Comparison of ENCODE assay signal across 12 mouse cellular contexts in genomic region chr2:32787176-32787575, GRCm38 (mm10). TPM values are rescaled to one million over a fixed set of nuclear protein-coding genes. Genes with fewer than 3 reads are reported as not detected.
DNase-seq lines count a peak whose midpoint lies in the region; ATAC-seq and TF ChIP-seq lines count a peak whose summit lies in the region.
"Had no signal": no experiment of that assay in that cellular context is flagged by ENCODE, and none has a peak within 500 bp of the region (broad histone marks: within the 10 kb centered on the region; RNA-seq: fewer than 3 reads in every experiment).

No protein-coding gene starts in this region.

- no peak for ATAC-seq in inflammation-experienced regulatory T-cells, adult 6 months
- ATAC-seq in megakaryocyte-erythroid progenitor cell, adult 5-6 weeks (replicated peaks; ENCODE audit: low FRiP score, low TSS enrichment, poor library complexity, severe bottlenecking): no peak
- ATAC-seq: forebrain, embryonic 13.5 days had no signal

- DNase-seq in cerebellum, adult 9-10 months: peak; percentile 75
- DNase-seq in cerebellum, adult 11-12 months: no peak
- DNase-seq in layer of hippocampus, adult 2 months (ENCODE audit: low spot score in 2 of 2): no peak
- no peak for DNase-seq in layer of hippocampus, postnatal 10 days (ENCODE audit: low spot score in 2 of 2)
- peak; percentile 45 for DNase-seq in ES-CJ7 (ENCODE audit: low read depth, low spot score)
- peak; percentile 55 for DNase-seq in lung, postnatal 36 days
- DNase-seq: kidney, adult 9 months had no signal

- no peak overlapping the region for H3K4me3 ChIP-seq in layer of hippocampus, adult 2 months
- H3K4me3 ChIP-seq: forebrain, embryonic 13.5 days had no signal

- peak; percentile 76 for TF ChIP-seq CTCF in layer of hippocampus, adult 2 months (conservative IDR thresholded peaks at IDR 0.05)

- no peak overlapping the region for H3K27ac ChIP-seq in layer of hippocampus, adult 2 months
- H3K27ac ChIP-seq: forebrain, embryonic 13.5 days had no signal

RNA-seq across cellular contexts. Expression of gene Cfap157, which starts 2.9 kb away (rescaled TPM):
- total RNA-seq in layer of hippocampus, adult 2 months (2021): 1 to 10 TPM in 1 of 2 experiments, not detected in 1; 2.0 TPM
- total RNA-seq in layer of hippocampus, postnatal 10 days (2021): under 1 TPM; 0.75 to 0.76 TPM
- polyA plus RNA-seq in inflammation-experienced regulatory T-cells, adult 6 months (2017; shearing (Covaris generic)): 1 to 10 TPM in 1 of 3 experiments, under 1 TPM in 1, not detected in 1; 0.53 to 1.3 TPM
- total RNA-seq in megakaryocyte-erythroid progenitor cell, adult 5-6 weeks (2014; fragmentation: Nextera tagmentation): not detected in 2 replicates
- not detected in 2 replicates for total RNA-seq in megakaryocyte-erythroid progenitor cell, adult 5-6 weeks (2017)
- total RNA-seq: ES-E14; heart, adult 8-10 months had no signal

RNA-seq across cellular contexts. Expression of gene Ptrh1, which starts 11.6 kb away (rescaled TPM):
- total RNA-seq in layer of hippocampus, adult 2 months (2021): 1 to 10 TPM; 5.9 to 6.4 TPM
- 10 to 100 TPM in 1 of 2 experiments, 1 to 10 TPM in 1; 5.4 to 11.5 TPM for total RNA-seq in layer of hippocampus, postnatal 10 days (2021)
- 1 to 10 TPM; 6.5 to 9.3 (median 8.1) TPM for polyA plus RNA-seq in inflammation-experienced regulatory T-cells, adult 6 months (2017; shearing (Covaris generic))
- 5.2 and 6.9 TPM in 2 replicates for total RNA-seq in megakaryocyte-erythroid progenitor cell, adult 5-6 weeks (2014; fragmentation: Nextera tagmentation)
- total RNA-seq in megakaryocyte-erythroid progenitor cell, adult 5-6 weeks (2017): 0.46 and 3.9 TPM in 2 replicates

RNA-seq across cellular contexts. Expression of gene Ttc16, which starts 11.7 kb away (rescaled TPM):
- total RNA-seq in layer of hippocampus, adult 2 months (2021): under 1 TPM; 0.69 to 0.82 TPM
- total RNA-seq in layer of hippocampus, postnatal 10 days (2021): under 1 TPM; 0.71 to 0.94 TPM
- polyA plus RNA-seq in inflammation-experienced regulatory T-cells, adult 6 months (2017; shearing (Covaris generic)): 1 to 10 TPM in 1 of 3 experiments, under 1 TPM in 2; 0.55 to 1.8 (median 0.95) TPM
- total RNA-seq in megakaryocyte-erythroid progenitor cell, adult 5-6 weeks (2014; fragmentation: Nextera tagmentation): not detected in 2 replicates
- 1.6 TPM in 1 of 2 replicates, not detected in the other for total RNA-seq in megakaryocyte-erythroid progenitor cell, adult 5-6 weeks (2017)

RNA-seq across cellular contexts. Expression of gene Tor2a, which starts 30.1 kb away (rescaled TPM):
- 10 to 100 TPM; 30.3 to 32.3 TPM for total RNA-seq in layer of hippocampus, adult 2 months (2021)
- total RNA-seq in layer of hippocampus, postnatal 10 days (2021): 10 to 100 TPM; 28.9 to 32.9 TPM
- polyA plus RNA-seq in inflammation-experienced regulatory T-cells, adult 6 months (2017; shearing (Covaris generic)): 10 to 100 TPM; 56.4 to 69.0 (median 67.4) TPM
- total RNA-seq in megakaryocyte-erythroid progenitor cell, adult 5-6 weeks (2014; fragmentation: Nextera tagmentation): 29.8 and 30.9 TPM in 2 replicates
- total RNA-seq in megakaryocyte-erythroid progenitor cell, adult 5-6 weeks (2017): 17.1 and 17.4 TPM in 2 replicates

RNA-seq across cellular contexts. Expression of gene 6330409D20Rik, which starts 46.4 kb away (rescaled TPM):
- 1 to 10 TPM; 1.4 to 2.9 TPM for total RNA-seq in layer of hippocampus, adult 2 months (2021)
- total RNA-seq in layer of hippocampus, postnatal 10 days (2021): 1 to 10 TPM; 2.1 to 3.2 TPM
- polyA plus RNA-seq in inflammation-experienced regulatory T-cells, adult 6 months (2017; shearing (Covaris generic)): 1 to 10 TPM in 2 of 3 experiments, not detected in 1; 1.2 to 1.3 TPM
- total RNA-seq in megakaryocyte-erythroid progenitor cell, adult 5-6 weeks (2014; fragmentation: Nextera tagmentation): not detected in 2 replicates
- total RNA-seq in megakaryocyte-erythroid progenitor cell, adult 5-6 weeks (2017): not detected in 2 replicates
- total RNA-seq: ES-E14; heart, adult 8-10 months had no signal

Comparison
In these comparisons a context has a peak if more than half of its experiments do, and no peak if none do; other contexts are left out.
1. DNase-seq: peak in cerebellum, adult 9-10 months (single experiment), ES-CJ7 (single experiment) and lung, postnatal 36 days (single experiment); none in cerebellum, adult 11-12 months (single experiment), layer of hippocampus, adult 2 months (0 of 2) and layer of hippocampus, postnatal 10 days (0 of 2).